Mouse (Mus musculus) erythroblast, embryonic 14.5 days (primary cell): Measurements from ENCODE around the gene Serpinb13.

Experiments
- GATA1 ChIP-seq: IDR thresholded peaks from 2 replicates; pipeline ENCODE4 v1.6.1; 2012; ENCODE audit warnings: low read length, inconsistent platforms, mixed read lengths
- TAL1 ChIP-seq: IDR thresholded peaks from 3 replicates; pipeline ENCODE4 v1.6.1; 2012; ENCODE audit warnings: low read length, inconsistent platforms, mixed read lengths

- no peak for TF ChIP-seq TAL1
- no peak for TF ChIP-seq GATA1
Observed at GRCm38 (mm10) chr1:106983092-106983491, 2.3 kb downstream of the Serpinb13 start.
